Mouse (Mus musculus) E14TG2a.4 (cell line): ENCODE measurements around the gene Taf5.

Source experiments
- CTCF ChIP-seq: conservative IDR thresholded peaks from 2 replicates; pipeline ENCODE4 v1.5.1; 2014; ENCODE audit warnings: low read length
- NANOG ChIP-seq: IDR thresholded peaks from 2 replicates; pipeline ENCODE4 v1.6.1; 2014; ENCODE audit warnings: borderline replicate concordance, low read length, mixed read lengths

GRCm38 (mm10) chr19:47031770-47032169 is 35.8 kb upstream of the Taf5 start:
- TF ChIP-seq CTCF (no peak), NANOG (no peak)
